Mouse (Mus musculus): ENCODE data around the gene Gm20662. TPM values are rescaled to one million over a fixed set of nuclear protein-coding genes. Genes with fewer than 3 reads are reported as not detected.

Gene Gm20662
- polyA plus RNA-seq, 1 experiment from 2014 or later: not detected

DNA sequence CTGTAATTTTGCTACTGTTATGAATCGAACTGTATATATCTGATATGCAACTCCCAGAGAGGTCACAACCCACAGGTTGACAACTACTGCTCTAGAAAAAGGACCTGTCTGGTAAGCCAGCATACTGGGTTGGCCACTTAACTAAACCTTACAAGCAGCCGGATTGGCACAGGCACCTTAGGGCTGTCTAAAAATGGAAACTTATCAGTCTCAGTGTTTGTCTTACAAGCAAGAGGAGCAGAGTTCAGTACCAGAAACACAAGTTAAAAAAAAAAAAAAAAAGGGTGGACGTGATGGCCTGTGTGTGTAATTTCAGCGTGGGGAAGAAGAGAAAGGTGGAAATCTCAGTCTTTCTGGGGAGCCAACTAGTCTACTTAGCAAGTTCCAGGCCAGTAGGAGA, 75.7 kb downstream of the Gm20662 start:
- H3K27me3 ChIP-seq (ENCODE audit: control insufficient read depth, insufficient read depth, low read length): no peaks in the 10 kb centered on the region
- no peak for ATAC-seq (ENCODE audit: low FRiP score, low TSS enrichment)
- peaks cover 33% of the 10 kb centered on the region for H3K36me3 ChIP-seq (ENCODE audit: control insufficient read depth, insufficient read depth, low read length)
- WGBS: 90% methylated on average over 4 of the region's 4 CpGs
- no peak overlapping the region for H3K27ac ChIP-seq (replicated peaks; ENCODE audit: low read depth, low read length)
- H3K4me3 ChIP-seq (replicated peaks; ENCODE audit: low read depth, low read length): no peak overlapping the region
- no peak overlapping the region for H3K9ac ChIP-seq (replicated peaks; ENCODE audit: low read length)
- no peaks in the 10 kb centered on the region for H3K4me1 ChIP-seq (ENCODE audit: control insufficient read depth, insufficient read depth, low read length)
- no peak overlapping the region for H3K4me2 ChIP-seq (ENCODE audit: low read length)
- H3K9me3 ChIP-seq (ENCODE audit: control insufficient read depth, low read length): no peaks in the 10 kb centered on the region
- no peak for DNase-seq

- Histone ChIP-seq H3K4me1 (ENCODE audit: control insufficient read depth, insufficient read depth, low read length) (no peaks in the 10 kb centered on the region), H3K4me2 (ENCODE audit: low read length) (no peak overlapping the region), H3K27ac (replicated peaks; ENCODE audit: low read depth, low read length) (no peak overlapping the region), H3K27me3 (ENCODE audit: control insufficient read depth, insufficient read depth, low read length) (no peaks in the 10 kb centered on the region), H3K9me3 (ENCODE audit: control insufficient read depth, low read length) (no peaks in the 10 kb centered on the region), H3K9ac (replicated peaks; ENCODE audit: low read length) (no peak overlapping the region), H3K36me3 (ENCODE audit: control insufficient read depth, insufficient read depth, low read length) (peaks cover 34% of the 10 kb centered on the region), H3K4me3 (replicated peaks; ENCODE audit: low read depth, low read length) (no peak overlapping the region)
- 60% methylated on average over 9 of the region's 9 CpGs for WGBS
- DNase-seq (no peak), ATAC-seq (ENCODE audit: low FRiP score, low TSS enrichment) (no peak)
Observed at GRCm38 (mm10) chr9:108072481-108072924, 76.4 kb downstream of the Gm20662 start.

DNA sequence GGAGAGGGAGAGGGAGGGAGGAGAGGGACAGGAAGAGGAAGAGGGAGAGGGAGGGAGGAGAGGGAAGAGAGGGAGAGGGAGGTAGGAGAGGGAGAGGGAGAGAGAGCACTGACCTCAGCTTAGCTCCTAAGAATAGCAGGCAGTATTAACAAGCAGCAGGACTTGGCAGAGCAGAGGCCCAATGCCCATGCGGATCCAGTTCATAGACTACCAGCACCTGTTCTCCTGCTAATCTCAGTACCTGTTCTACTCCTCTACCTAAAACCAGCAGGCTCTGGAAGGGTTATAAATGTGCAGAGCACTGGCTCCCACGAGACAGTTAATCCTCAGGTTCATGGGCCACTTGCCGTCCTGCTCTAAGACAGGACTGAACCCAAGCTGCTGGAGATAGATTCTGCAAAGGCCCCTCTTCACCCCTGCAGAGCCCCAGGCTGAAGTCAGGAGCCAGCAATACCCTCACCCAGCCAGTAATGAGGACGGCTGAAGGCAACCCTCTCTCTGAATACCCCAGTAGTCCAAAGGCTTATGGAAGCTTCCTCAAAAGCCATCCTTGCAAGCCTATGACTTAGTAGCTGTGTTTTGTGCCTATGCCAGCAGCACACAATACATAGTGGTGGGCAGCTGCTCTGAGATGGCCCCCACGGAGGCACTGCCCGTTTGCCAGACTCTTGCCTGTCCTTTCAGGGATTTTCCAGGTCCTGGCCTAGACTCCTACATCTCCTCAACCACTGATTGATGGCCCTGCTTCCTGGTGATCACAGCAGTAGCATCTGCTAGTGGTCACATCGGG, 77.2 kb downstream of the Gm20662 start:
- DNase-seq: no peak

DNA sequence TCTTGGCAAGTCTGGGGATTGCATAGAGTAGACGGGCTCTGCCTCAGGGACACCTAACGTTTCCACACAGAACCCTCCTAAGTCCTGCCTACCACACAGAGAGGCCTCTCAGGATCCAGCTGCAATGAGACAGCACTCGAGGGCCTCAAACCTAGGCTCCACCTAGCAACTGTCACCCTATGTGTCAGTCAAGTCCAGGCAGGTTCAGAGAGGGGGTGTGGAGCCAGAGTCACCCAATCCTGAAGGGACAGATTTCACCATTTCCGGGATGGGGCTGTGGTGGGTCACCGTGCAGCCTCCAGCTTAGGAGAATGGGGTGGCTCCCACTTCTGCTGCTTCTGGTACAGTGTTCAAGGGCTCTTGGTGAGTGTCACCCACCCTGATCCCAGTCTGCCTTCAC, 84.0 kb downstream of the Gm20662 start, which contains the start of gene Mst1:
Gene Mst1 (plus strand): TSS at position 269 of the 400 bp plus-strand sequence.
- Histone ChIP-seq H3K27me3 (ENCODE audit: control insufficient read depth, insufficient read depth, low read length) (peaks cover 23% of the 10 kb centered on the region), H3K9me3 (ENCODE audit: control insufficient read depth, low read length) (no peaks in the 10 kb centered on the region), H3K4me1 (ENCODE audit: control insufficient read depth, insufficient read depth, low read length) (peaks cover 15% of the 10 kb centered on the region), H3K9ac (replicated peaks; ENCODE audit: low read length) (peak within 1 kb of the TSS; percentile 92), H3K36me3 (ENCODE audit: control insufficient read depth, insufficient read depth, low read length) (peaks cover 14% of the 10 kb centered on the region), H3K4me2 (ENCODE audit: low read length) (peak within 1 kb of the TSS; percentile 90), H3K4me3 (replicated peaks; ENCODE audit: low read depth, low read length) (peak within 1 kb of the TSS; percentile 86), H3K27ac (replicated peaks; ENCODE audit: low read depth, low read length) (no peak within 1 kb of the TSS)
- 82% methylated on average over 5 of the region's 5 CpGs for WGBS
- DNase-seq (no peak), ATAC-seq (ENCODE audit: low FRiP score, low TSS enrichment) (no peak)

More for the DNA sequence above, 77.2 kb downstream of the Gm20662 start:
- no peaks in the 10 kb centered on the region for H3K9me3 ChIP-seq (ENCODE audit: control insufficient read depth, low read length)
- WGBS: 68% methylated on average over 7 of the region's 7 CpGs
- H3K9ac ChIP-seq (replicated peaks; ENCODE audit: low read length): 0 out of 2 replicates have a peak overlapping the region, but pooled peaks have one; percentile 16
- no peaks in the 10 kb centered on the region for H3K27me3 ChIP-seq (ENCODE audit: control insufficient read depth, insufficient read depth, low read length)
- H3K4me3 ChIP-seq (replicated peaks; ENCODE audit: low read depth, low read length): no peak overlapping the region
- H3K36me3 ChIP-seq (ENCODE audit: control insufficient read depth, insufficient read depth, low read length): peaks cover 34% of the 10 kb centered on the region
- no peak overlapping the region for H3K4me2 ChIP-seq (ENCODE audit: low read length)
- no peak overlapping the region for H3K27ac ChIP-seq (replicated peaks; ENCODE audit: low read depth, low read length)
- no peak for ATAC-seq (ENCODE audit: low FRiP score, low TSS enrichment)
- peaks cover 6% of the 10 kb centered on the region for H3K4me1 ChIP-seq (ENCODE audit: control insufficient read depth, insufficient read depth, low read length)

- Histone ChIP-seq H3K9ac (replicated peaks; ENCODE audit: low read length) (peak overlapping the region; percentile 12; the same call in 1 of the 2 replicates), H3K4me3 (replicated peaks; ENCODE audit: low read depth, low read length) (no peak overlapping the region), H3K4me2 (ENCODE audit: low read length) (peak overlapping the region; percentile 29; the same call in 1 of the 2 replicates), H3K36me3 (ENCODE audit: control insufficient read depth, insufficient read depth, low read length) (peaks cover 35% of the 10 kb centered on the region), H3K27me3 (ENCODE audit: control insufficient read depth, insufficient read depth, low read length) (peaks cover 23% of the 10 kb centered on the region), H3K27ac (replicated peaks; ENCODE audit: low read depth, low read length) (no peak overlapping the region), H3K9me3 (ENCODE audit: control insufficient read depth, low read length) (no peaks in the 10 kb centered on the region), H3K4me1 (ENCODE audit: control insufficient read depth, insufficient read depth, low read length) (peaks cover 15% of the 10 kb centered on the region)
- DNase-seq (peak; percentile 5), ATAC-seq (ENCODE audit: low FRiP score, low TSS enrichment) (no peak)
- WGBS: 8% methylated on average over 19 of the region's 19 CpGs
Observed at GRCm38 (mm10) chr9:108082549-108082948, 86.4 kb downstream of the Gm20662 start.

- ATAC-seq (ENCODE audit: low FRiP score, low TSS enrichment) (no peak), DNase-seq (no peak)
- Histone ChIP-seq H3K36me3 (ENCODE audit: control insufficient read depth, insufficient read depth, low read length) (peaks cover 40% of the 10 kb centered on the region), H3K27me3 (ENCODE audit: control insufficient read depth, insufficient read depth, low read length) (peaks cover 23% of the 10 kb centered on the region), H3K4me2 (ENCODE audit: low read length) (peak within 1 kb of the TSS; percentile 29; the same call in 1 of the 2 replicates), H3K9me3 (ENCODE audit: control insufficient read depth, low read length) (no peaks in the 10 kb centered on the region), H3K27ac (replicated peaks; ENCODE audit: low read depth, low read length) (no peak within 1 kb of the TSS), H3K9ac (replicated peaks; ENCODE audit: low read length) (peak within 1 kb of the TSS; percentile 12; the same call in 1 of the 2 replicates), H3K4me1 (ENCODE audit: control insufficient read depth, insufficient read depth, low read length) (peaks cover 12% of the 10 kb centered on the region), H3K4me3 (replicated peaks; ENCODE audit: low read depth, low read length) (no peak within 1 kb of the TSS)
- 40% methylated on average over 12 of the region's 12 CpGs for WGBS
Observed at GRCm38 (mm10) chr9:108082988-108083431, 86.9 kb downstream of the Gm20662 start, which contains the start of gene Rnf123. Gene Rnf123, minus strand, starts transcription at chr9:108083346.

- 88% methylated on average over 6 of the region's 6 CpGs for WGBS
- H3K27ac ChIP-seq (replicated peaks; ENCODE audit: low read depth, low read length): no peak overlapping the region
- no peak for ATAC-seq (ENCODE audit: low FRiP score, low TSS enrichment)
- no peak overlapping the region for H3K4me2 ChIP-seq (ENCODE audit: low read length)
- peaks cover 7% of the 10 kb centered on the region for H3K4me1 ChIP-seq (ENCODE audit: control insufficient read depth, insufficient read depth, low read length)
- no peak for DNase-seq
- H3K9me3 ChIP-seq (ENCODE audit: control insufficient read depth, low read length): no peaks in the 10 kb centered on the region
- peaks cover 45% of the 10 kb centered on the region for H3K36me3 ChIP-seq (ENCODE audit: control insufficient read depth, insufficient read depth, low read length)
- no peak overlapping the region for H3K4me3 ChIP-seq (replicated peaks; ENCODE audit: low read depth, low read length)
- H3K27me3 ChIP-seq (ENCODE audit: control insufficient read depth, insufficient read depth, low read length): peaks cover 23% of the 10 kb centered on the region
- H3K9ac ChIP-seq (replicated peaks; ENCODE audit: low read length): no peak overlapping the region
Observed at GRCm38 (mm10) chr9:108083561-108083960, 87.4 kb downstream of the Gm20662 start.

DNA sequence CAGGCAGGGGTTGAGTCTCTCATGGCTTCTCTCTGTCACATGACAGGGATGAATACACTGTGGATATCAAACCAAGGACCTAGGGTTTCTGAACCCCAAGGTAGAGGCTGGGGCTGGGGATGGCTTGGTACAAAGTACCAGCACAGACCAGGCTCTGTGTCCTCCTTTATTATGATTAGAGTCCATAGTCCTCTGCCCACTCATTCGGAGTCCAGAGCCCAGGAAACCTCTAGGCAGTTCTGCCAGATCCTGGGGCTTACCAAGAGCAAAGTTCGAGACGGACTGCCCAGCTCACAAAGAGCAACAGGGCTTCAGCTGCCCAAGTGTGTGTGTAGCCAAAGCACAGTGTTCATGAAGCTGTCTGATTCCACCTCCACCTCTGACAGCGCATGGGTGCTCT, 89.1 kb downstream of the Gm20662 start:
- DNase-seq: no peak

More for the DNA sequence above, 89.1 kb downstream of the Gm20662 start:
- Histone ChIP-seq H3K36me3 (ENCODE audit: control insufficient read depth, insufficient read depth, low read length) (peaks cover 62% of the 10 kb centered on the region), H3K4me2 (ENCODE audit: low read length) (no peak overlapping the region), H3K4me3 (replicated peaks; ENCODE audit: low read depth, low read length) (no peak overlapping the region), H3K9ac (replicated peaks; ENCODE audit: low read length) (no peak overlapping the region; the same call in 1 of the 2 replicates), H3K27me3 (ENCODE audit: control insufficient read depth, insufficient read depth, low read length) (peaks cover 23% of the 10 kb centered on the region), H3K9me3 (ENCODE audit: control insufficient read depth, low read length) (no peaks in the 10 kb centered on the region), H3K27ac (replicated peaks; ENCODE audit: low read depth, low read length) (no peak overlapping the region), H3K4me1 (ENCODE audit: control insufficient read depth, insufficient read depth, low read length) (no peaks in the 10 kb centered on the region)
- WGBS: 95% methylated on average over 4 of the region's 4 CpGs
- ATAC-seq (ENCODE audit: low FRiP score, low TSS enrichment): no peak
